Mouse (Mus musculus) monocyte, adult 2 months (primary cell): ENCODE results near the gene Bmyc.
A peak's percentile ranks its signal among the peaks of the same experiment; 100 is the strongest.
"Not testable (repeated sequence)": the region's sequence is repeated elsewhere in the genome, so short reads cannot be mapped to it uniquely, and the experiment has no call there.

ENCODE experiments used
- DNase-seq, 2 experiments: peaks; one replicate each; pipeline ENCODE4 v3.0.0; 2022; ENCODE audit warnings: low spot score in 2 of 2, low read depth in 1 of 2

Gene Bmyc

DNA sequence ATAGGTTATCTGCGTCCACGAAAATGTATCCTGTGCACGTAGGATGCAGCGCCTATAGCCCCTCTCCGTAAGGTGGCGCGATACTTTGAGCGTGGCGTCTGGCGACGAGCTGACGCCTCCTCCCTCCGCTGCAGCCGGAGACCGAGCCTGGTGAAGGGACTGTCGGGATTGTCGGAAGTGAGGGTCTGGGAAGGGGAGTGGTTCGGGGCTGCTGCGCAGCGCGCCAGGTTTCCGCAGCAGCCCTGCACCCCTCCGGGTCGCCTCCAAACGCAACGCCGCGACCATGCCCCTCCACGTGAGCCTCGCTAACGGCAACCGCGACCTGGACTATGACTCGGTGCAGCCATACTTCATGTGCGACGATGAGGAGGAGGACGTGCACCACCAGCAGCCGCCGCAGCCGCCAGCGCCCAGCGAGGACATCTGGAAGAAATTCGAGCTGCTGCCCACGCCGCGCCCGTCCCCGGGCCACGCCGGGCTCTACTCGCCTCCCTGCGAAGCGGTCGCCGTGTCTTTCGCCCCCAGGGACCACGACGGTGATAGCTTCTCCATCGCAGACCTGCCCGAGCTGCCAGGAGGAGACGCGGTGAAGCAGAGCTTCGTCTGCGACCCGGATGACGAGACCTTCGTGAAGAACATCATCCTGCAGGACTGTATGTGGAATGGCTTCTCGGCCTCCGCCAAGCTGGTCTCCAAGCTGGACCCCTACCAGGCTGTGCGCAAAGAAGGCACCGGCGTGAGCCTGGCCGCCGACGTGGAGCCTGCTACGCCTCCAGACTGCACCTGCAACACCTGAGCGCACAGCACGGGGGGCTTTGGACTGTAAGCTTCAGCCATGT lies at the start of gene Bmyc:
Gene Bmyc (plus strand): TSS at position 97 of the 839 bp plus-strand sequence.
- peak in 1 of 2 experiments; percentile 25 for DNase-seq

DNA sequence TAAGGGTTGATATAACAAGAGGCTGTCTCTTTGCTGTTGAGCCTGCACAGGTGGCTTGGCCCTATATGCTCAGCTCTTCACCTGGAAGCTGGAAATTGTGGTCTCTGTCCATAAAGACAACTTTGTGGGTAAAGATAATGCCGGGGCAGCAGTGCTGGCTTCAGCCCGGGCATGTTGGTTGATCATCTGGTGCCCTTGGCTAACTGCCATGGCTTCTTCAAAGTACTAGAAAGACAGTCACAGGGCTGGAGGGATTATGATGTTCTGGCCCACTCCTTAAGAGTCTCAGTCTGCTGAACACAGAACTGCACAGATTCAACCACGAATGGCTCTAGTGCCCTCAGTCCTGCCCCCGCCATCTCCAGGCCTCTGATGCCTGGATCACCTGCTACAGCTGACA lies 49.3 kb upstream of the Bmyc start:
- DNase-seq = no peak

- DNase-seq = no peak
Observed at GRCm38 (mm10) chr2:25657652-25658051, 48.9 kb upstream of the Bmyc start, which contains the start of gene Lcn5. Gene Lcn5, plus strand, starts transcription at chr2:25657952.

- DNase-seq = no peak
Observed at GRCm38 (mm10) chr2:25660279-25660678, 46.3 kb upstream of the Bmyc start.

DNA sequence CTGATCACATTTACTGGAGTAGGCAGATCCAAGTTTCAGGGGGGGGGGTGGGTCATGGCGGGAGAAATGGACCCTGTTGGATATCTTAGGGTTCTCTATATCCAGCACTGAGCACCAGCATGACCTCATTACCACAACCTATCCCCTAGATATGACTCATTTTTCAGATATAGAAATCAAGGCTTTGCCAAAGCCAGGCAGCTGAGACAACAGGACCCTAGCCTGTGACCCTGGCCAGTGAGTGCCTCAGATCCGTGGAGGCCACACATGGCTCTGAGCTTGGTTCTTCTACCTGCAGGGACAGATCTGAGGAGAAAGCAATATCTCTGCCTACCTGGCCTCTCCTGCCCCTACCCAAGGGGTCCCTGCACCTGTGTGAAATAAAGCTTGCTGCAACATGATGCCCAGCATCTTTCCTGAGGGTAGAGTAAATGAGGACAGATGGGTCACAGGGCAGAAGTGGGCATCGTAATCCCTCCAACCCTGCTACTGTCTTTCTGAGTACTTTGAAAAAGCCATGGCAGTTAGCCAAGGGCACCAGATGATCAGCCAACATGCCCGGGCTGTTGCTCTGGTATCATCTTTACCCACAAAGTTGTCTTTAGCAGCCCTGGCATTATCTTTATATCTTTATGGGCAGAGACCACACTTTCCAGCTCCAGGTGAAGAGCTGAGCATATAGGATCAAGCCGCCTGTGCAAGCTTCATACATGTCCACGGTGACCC lies 45.1 kb upstream of the Bmyc start:
- no peak for DNase-seq

DNA sequence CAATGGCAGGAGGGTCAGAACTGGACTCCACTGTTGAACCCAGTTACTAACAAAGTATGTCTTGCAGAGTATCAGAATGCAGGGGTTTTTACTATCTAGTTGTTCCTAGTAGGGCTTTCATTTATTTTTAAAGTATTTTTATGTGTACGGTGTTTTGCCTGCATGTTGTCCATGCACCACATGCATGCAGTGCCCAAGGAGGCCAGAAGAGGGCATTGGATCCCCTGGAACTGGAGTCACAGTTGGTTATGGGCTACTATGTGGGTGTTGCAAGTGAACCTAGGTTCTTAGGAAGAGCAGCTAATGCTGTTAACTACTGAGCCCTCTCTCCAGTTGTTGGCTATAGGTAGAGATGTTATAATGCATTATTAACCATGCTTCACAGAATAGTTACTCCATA lies 43.0 kb upstream of the Bmyc start:
- DNase-seq = peak in 1 of 2 experiments; percentile 10

- DNase-seq = no peak
Observed at GRCm38 (mm10) chr2:25664125-25664524, 42.4 kb upstream of the Bmyc start.

- DNase-seq = no peak
Observed at GRCm38 (mm10) chr2:25666516-25666915, 40.0 kb upstream of the Bmyc start.

DNA sequence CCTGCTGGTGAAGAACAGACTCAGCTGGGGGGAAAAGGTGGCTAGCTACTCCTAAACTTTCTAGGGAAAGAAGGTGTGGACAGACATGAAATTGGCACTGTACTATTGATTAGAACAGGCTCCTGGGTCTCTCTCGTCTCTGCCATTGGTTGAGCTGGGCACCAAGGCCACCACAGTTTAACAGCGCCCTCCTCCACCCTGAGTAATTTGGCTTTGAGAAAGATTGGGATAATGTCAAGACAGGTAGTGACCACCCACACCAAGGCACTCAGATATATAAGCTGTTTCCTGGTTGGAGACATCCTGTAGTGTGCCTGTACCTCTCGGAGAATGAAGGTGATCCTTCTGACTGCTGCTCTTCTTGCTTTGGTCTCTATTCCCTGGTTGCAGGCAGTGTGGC lies 30.1 kb upstream of the Bmyc start, which contains the start of gene Lcn6:
Gene Lcn6 (plus strand): TSS at position 301 of the 400 bp plus-strand sequence.
- DNase-seq = no peak

GRCm38 (mm10) chr2:25679559-25679958 lies 27.0 kb upstream of the Bmyc start:
- no peak for DNase-seq

DNA sequence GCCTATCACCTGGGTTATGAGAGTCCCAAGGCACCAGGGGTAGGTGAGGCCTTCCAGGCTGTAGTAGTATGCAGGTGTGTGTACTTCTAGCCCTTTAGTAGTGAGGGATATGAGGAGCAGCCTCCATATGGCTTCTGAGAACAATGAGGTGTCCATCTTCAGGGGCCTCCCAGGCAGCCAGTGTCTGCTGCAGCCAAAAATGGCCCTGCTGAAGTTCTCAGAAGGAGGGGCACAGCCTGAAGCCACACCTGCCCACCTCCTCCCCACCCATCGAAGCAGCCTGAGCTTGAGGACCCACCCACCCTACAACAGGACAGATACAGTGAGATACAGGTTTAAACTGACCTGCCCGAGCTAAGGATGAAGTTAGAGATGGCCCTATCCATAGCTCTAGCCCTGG lies 24.1 kb upstream of the Bmyc start, which contains the start of gene Lcn10:
Gene Lcn10 (plus strand): TSS at position 301 of the 400 bp plus-strand sequence.
- no peak for DNase-seq

- no peak for DNase-seq
Observed at GRCm38 (mm10) chr2:25686941-25687340, 19.6 kb upstream of the Bmyc start.

GRCm38 (mm10) chr2:25694605-25695004 lies 11.9 kb upstream of the Bmyc start:
- DNase-seq = peak; percentile 16 to 29

DNA sequence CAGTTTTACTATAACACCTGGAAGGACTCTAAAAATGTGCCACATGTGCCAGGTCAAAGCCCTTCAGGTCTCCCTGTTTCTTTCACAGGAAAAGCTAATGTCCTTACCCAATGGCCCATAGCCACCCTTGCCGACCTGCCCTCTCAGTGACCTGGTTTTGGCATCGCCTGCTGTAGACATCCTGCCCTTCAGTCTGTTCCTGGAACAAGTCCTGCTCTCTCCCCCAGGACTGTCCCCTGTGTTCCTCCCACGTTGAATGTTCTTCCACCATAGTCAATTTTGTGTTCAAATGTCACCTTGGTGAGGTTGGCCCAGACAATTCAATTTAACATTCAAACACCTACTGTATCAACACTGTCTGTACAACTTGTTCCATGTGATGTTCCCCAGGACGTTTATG lies 9.6 kb upstream of the Bmyc start:
- DNase-seq = no peak

GRCm38 (mm10) chr2:25698696-25699095 lies 7.8 kb upstream of the Bmyc start:
- no peak for DNase-seq

- DNase-seq = not testable (repeated sequence)
Observed at GRCm38 (mm10) chr2:25699743-25700142, 6.8 kb upstream of the Bmyc start, which contains the start of gene Obp2a. Gene Obp2a, plus strand, starts transcription at chr2:25700043.

DNA sequence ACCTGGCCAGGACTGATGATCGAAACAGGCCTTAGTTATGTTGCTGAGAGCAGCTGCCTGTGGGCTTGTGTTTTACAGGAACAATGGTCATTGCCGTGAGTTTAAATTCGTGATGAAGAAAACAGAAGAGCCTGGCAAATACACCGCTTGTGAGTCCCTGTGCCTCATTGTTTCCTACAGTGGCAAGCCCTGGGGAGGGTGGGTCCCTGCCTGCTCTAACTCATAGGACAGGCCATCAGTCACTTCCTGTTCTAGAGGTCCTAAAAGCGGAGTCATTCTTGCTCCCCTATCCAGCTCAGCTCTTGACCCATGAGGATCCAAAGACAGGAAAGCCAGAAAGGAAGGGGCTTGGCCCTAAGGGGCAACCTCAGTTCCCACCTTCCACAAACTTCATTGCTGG lies 5.5 kb upstream of the Bmyc start:
- DNase-seq = no peak

DNA sequence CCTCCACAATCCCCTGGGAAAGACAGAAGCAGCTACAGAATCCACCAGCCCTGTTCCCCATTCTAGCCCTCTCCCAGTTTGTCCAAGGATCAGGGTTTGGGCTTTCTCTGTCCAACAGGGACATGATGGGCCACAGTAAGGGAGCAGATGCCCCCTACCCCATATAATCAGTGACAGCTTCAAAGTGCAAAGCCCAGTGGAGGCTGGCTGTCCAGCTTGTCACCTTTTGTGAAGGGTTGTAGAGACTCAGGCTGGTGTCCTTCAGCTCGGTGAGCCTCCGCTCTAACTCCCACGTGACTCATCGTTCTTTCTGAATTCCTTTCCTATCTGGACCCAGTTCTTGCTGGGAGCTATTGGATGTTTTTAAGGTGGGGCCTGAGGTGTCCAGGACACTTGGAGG lies 2.8 kb upstream of the Bmyc start:
- DNase-seq = no peak

DNA sequence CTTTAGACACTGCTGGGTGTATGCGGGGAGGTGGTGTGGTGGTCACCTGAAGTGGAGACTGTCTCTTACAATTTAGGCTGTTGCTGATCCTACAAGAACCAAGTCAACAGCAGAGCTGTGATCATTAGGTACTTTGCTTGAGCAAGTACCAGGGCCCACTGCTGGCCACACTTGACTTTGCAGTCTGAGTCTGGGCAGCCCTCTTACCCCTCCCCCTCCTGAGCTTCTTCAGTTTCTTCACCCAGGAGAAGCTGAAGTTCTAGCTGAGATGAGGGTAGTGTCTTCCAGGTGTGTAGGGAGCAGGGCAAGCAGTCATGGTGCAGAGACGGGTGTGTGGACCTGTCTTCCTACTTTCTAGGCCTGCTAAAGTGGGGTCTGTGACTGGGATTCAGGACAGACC lies 1.6 kb downstream of the Bmyc start:
- no peak for DNase-seq

DNA sequence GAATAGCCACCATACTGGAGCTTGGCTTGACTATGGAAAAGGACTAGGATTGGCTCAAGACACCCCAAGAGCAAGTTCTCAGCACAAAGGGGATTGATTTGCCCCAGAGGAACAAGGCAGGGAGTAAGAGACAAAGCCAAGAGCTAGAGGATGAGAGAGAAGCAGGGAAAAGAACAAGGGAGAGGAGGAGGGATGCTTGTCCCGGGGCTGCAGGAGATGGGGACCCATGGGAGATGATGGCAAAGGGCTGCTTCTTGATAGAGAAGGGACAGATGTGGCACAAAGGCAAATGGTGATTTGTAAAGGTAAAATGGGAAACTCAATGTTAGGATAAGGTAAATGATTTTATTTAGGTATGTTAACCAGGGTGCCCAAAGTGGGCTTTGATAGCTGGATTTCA lies 2.5 kb downstream of the Bmyc start:
- DNase-seq = not testable (repeated sequence)

- not testable (repeated sequence) for DNase-seq
Observed at GRCm38 (mm10) chr2:25709791-25710190, 3.3 kb downstream of the Bmyc start.

DNA sequence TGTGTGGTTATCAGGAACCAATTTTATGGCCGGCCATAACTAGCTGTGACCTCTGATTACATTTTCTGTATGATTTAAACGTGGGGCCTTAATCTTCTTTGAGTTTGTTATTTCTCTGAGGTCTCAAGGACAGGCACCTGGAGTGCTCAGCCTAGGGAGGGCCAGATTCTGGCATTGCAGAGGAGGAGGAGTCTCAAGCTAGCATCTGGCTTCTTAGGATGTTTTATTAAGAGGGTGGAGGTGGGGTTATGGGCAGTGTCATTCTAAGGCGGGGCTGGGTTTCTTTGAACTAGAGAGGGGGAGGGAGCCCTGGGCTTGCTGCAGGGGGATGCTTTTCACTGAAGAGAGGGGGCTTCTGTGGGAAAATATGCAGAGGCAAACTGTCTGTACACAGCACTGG lies 5.1 kb downstream of the Bmyc start:
- DNase-seq = not testable (repeated sequence)
